Mouse (Mus musculus): Measurements from ENCODE around the gene Ptger2. TPM values are rescaled to one million over a fixed set of nuclear protein-coding genes. Genes with fewer than 3 reads are reported as not detected.
"Not testable (repeated sequence)": the region's sequence is repeated elsewhere in the genome, so short reads cannot be mapped to it uniquely, and the experiment has no call there.

The Ptger2 gene
- under 1 TPM in 2 of 4 experiments, not detected in 2; 0.07 to 0.19 TPM for total RNA-seq (2022)

DNA sequence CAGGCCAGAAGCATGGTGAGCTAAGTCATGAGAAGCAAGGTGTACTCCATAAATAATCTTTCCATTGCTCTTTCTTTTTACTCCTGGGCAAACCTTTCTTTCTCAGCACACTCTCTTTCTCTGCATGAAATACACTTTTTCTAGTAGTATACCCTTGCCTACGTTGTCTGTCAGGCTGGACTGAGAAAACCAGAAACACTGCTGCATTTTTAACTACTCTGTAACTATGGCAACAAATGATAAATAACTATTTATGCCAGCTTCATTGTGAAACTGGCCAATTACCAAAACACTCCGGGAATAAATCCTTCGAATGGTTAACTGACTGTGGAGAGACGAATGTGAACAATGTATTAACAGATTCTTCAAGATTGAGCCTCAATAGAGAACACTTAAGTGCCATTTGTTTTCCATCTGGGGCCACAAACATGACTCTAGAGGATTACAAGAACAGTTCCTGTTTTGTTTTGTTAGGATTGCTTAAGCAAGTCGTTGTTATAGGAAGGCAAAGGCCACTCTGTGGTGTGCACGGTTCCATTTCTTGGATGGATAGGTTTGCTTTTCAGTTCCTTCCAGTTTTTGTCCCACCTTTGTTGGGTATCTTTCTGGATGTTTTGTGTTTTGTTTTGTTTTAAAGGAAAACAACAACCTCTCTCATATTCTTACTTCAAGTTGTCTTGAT, at the start of gene Ptger2:
Gene Ptger2, plus strand, starts transcription at position 522 of the 682 bp plus-strand sequence.
- DNase-seq (ENCODE audit: low spot score in 2 of 2) = not testable (repeated sequence)

DNA sequence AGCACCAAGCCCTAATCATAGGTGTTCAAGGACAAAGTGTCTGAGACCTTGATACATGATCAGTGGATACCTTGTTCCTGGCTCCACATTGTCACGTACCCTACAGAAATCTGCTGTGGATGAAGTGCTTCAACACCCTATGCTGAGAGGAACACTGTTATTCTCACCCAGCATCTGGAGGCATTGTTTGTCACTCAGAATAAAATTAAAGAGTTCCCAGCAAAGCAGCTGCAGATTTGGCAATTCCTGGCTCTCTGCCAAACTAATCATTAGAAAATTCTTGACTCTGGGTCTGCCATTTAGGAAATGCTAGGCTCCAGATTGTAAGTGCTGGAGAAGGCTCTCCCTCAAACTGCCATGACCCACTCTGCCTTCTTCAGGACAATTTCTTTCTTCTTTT, 27.2 kb upstream of the Ptger2 start:
- DNase-seq (ENCODE audit: low spot score in 2 of 2) = no peak

DNA sequence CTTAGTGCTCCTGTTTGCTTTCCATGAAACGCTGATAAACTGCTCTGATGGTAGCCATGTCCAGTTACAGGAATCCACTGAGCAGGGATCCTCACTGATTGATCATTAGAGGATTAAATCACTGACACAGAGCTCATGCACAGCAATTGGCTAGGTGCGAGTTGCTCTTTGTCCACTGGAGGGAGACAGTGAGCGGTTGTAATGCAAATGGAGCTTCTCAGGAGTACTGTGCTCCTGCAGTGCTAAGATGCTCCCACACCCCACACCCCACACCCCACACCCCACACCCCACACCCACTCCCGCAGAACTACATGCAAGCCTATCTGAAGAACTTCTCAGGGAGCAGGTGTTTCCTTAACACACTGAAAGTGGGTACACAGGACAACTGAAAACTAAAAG, 10.7 kb upstream of the Ptger2 start:
- peak; percentile 5 to 20 for DNase-seq (ENCODE audit: low spot score in 2 of 2)

DNA sequence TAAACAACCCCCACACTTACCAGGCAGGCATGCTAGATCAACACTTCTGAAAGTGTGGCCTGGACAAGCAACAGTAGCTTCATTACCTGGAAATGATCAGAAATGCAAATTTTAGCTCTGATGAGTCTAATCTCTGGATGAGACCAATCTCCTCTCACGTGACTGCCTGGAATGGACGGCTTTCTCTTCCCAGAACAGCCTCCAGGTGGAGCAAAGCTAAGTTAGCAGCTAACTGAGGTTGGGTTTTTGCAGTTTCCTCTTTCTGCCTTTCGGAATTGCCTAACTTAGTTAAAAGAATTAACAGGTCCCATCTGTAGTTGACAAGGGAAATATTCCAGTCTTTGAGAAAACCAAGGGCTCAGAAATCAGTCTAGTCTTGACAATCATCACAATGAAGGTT, 8.1 kb upstream of the Ptger2 start:
- no peak for DNase-seq (ENCODE audit: low spot score in 2 of 2)

DNA sequence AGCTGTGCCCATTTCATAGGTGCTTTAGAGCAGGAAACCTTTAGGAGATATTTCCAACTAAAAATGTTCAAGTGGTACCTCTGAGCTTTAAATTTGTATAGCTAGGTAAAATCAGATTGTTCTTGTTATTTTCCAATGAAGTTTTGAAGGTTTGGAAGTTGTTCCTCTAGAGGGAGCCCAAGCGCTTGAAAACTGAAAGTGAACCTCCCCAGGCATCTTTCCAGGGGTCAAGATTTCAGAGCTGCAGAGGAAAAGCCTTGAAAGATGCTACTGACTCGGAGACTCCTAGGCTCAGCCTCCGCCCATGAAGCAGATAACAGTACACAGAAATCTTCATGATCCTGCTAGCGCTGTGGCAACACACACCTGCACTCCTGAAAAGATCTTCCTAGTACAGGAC, 6.5 kb upstream of the Ptger2 start:
- no peak for DNase-seq (ENCODE audit: low spot score in 2 of 2)

DNA sequence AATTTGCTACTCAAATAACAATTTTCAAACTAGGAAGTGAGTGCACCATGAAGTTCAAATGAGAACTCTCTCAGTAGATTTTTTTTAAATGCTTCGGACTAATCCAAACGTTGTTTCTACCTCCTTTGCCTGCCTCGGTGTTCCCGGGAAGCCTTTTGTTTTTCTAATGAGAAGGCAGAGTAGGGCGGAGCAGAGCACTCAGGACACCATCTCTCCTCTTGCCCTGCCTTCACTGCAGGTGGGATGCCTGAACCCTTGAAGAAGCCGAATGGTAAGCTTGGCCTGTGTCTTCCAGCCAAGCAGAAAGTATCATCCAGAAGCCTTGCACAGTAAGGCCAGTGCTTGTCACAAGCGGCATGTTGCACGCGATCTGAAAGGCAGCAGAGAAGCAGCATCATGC, 3.9 kb upstream of the Ptger2 start:
- no peak for DNase-seq (ENCODE audit: low spot score in 2 of 2)

DNA sequence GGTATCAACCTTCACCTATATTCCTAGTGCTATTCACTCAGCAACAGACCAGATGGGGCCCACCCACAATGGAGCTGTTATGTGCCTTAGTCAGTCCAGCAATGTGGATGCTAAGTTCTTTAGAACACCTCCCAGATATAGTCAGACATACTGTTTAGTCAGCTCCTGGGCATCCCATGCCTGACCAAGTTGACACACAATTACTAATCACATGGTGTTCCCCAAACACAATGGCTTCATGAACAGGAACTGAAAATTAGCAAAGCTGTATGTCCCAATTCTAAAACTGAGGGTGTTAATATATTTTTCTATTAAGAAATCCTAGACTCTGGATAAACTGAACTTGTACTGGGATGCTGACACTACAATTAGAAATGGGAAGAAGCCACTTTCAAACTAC, 1.7 kb upstream of the Ptger2 start:
- no peak for DNase-seq (ENCODE audit: low spot score in 2 of 2)

DNA sequence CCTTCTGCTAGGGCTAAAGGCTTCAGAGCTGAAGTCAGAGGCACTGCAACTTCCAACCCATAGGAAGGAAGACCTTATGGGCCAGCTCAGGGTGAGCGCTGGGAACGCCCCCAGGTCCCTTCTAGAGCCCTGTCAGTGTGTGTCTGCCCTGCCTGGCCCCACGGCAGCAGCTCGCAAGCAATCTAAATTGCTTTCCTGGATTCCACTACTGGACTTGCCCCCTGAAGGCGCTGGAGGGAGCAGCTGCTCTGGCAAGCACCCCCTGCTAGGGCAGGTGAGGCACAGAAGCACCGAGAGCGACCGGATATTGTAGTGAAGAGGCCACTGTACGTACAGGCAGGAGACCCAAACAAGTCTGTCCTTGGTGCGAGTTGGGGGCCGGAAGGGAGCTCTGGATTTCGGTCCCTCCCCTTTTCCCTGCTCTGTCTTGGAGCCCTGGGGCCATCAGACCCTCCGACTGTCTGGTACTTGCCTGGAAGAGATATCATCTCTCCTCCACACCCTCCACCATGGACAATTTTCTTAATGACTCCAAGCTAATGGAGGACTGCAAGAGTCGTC, 541 bp downstream of the Ptger2 start:
- no peak for DNase-seq (ENCODE audit: low spot score in 2 of 2)

DNA sequence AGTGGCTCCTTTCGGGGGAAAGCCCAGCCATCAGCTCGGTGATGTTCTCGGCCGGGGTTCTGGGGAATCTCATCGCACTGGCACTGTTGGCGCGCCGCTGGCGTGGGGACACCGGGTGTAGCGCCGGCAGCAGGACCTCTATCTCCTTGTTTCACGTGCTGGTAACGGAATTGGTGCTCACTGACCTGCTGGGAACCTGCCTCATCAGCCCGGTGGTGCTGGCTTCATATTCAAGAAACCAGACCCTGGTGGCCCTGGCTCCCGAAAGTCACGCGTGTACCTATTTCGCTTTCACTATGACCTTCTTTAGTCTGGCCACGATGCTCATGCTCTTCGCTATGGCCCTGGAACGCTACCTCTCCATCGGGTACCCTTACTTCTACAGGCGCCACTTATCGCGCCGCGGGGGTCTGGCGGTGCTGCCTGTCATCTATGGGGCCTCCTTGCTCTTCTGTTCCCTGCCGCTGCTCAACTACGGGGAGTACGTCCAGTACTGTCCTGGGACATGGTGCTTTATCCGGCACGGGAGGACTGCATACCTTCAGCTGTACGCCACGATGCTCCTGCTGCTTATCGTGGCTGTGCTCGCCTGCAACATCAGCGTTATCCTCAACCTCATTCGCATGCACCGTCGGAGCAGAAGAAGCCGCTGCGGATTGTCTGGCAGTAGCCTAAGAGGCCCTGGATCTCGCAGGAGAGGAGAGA, 1.2 kb downstream of the Ptger2 start:
- no peak for DNase-seq (ENCODE audit: low spot score in 2 of 2)

DNA sequence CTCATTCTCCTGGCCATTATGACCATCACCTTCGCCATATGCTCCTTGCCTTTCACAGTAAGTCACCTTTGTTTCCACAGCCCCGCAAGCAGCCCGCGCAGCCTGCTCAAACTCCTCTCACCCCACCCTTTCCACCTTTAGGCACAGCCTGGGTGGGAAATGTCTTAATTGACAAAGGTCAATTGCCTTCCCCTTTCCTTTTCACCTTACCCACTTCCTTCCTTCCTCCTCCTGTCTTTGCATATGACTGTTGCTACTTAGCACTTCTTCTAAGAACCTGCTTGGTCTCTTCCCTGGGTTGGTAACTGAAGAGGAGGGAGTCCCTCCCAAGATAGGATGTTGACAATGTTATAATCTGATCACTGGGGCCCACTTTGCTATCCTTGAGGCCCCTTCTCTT, 1.8 kb downstream of the Ptger2 start:
- no peak for DNase-seq (ENCODE audit: low spot score in 2 of 2)

DNA sequence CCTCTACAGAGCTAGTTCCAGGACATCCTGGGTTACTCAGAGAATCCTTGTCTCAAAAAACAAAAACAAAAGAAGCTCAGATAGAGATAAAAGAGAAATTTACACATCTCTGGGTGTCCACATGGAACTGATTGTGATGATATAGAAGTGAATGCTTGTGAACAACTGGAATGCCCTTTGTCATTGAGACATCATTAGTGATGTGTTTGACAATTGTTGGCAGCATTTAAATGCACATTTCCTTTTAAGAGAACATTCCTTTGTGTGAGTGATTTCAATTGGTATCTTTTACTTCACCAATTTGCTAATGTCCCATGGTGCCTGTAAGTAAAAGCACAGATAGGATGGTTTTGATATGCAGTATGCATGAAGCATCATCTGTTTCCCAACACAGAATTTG, 6.3 kb downstream of the Ptger2 start:
- DNase-seq (ENCODE audit: low spot score in 2 of 2) = no peak

DNA sequence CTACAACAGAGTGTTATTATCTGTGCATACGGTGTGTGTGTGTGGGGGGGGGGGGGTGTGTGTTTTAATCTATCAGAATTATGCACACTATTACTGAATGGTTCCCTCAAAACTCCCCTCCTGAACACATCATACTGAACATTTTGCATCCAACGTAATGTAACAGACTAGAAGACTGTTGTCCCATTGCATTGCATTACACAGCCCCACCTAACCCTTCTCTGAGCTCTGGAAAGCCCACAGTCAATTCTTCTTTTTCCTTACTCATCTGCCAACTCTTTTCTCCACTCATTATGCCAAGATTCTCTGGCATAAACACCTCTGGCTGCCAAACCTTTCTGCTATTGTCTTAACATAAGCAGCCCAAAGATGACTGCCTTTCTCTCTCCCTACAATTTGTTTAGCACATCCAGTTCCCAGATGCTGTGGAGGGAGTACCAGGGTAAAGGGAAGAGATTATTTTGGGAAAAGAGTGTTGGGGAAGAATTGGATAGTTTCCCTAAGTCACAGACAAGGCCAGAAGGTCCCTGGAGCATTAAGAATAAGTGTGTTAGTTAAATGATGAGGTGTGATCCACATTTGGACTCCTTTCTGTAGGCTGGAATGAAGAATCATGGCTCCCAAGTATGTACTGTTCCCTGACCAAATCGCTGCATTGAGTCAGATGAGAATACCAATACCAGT, 12.2 kb downstream of the Ptger2 start:
- no peak for DNase-seq (ENCODE audit: low spot score in 2 of 2)

DNA sequence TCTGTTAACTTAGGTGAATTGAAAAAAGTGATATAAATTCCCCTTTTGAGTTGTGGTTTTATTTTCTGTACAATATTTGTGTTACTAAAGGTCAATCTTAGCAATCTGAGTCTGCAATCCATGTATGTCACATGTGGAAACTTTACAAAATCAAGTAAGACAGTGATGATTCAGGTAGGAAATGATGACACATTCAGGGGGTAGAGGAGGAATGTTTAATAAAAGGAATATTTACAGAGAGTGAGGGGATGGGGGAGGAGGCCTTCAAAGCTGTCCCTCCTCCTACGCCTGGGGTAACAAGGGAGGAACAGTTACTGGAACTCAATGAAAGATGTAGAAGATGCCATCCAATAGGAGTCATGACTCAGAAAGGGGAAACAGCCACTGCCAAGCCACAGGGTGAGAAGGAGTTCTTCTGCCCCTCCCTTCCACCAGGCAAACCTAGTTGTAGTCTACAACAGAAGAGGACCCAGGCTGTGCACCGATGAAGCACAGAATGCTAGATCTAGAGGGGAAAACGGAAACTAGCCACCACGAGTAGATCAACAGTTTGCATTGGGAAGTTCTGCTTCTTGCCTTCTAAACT, 17.8 kb downstream of the Ptger2 start:
- no peak for DNase-seq (ENCODE audit: low spot score in 2 of 2)

DNA sequence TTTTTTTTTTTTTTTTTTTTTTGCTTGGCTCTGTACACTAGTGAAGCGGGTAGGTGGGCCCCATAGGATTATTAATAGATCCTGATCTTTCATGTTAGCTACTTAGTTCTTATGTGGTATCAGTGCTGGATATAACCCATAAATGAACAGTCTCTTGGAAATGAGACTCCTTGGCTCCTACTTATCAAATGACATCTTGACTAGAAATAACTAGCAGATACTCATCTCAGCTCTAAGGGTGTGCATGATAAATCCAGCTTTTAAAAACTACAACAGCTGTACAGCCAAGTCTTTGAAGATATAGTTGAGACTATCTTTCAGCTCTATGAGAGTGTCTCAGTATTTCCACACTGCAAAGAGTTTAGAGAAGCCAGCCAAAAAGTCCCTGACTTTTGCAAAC, 21.2 kb downstream of the Ptger2 start:
- no peak for DNase-seq (ENCODE audit: low spot score in 2 of 2)

DNA sequence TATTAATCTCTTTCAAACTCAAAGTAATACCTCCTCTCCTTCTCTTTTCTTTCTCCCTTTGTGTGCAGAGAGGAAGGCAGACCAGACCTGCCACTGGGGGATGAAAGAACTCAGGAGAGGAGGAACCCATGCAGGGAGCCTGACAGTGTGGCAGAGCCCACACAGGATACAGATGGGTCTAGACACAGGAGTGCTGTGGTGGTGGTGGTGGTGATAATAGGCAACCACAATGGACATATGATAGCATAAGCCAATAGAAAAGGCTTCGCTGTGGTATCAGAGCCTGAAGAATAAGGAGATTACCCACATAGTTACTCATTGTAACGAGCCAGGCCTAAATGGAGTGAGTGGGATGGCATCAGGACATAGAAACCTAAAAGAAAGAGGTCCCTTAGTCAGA, 23.3 kb downstream of the Ptger2 start:
- no peak for DNase-seq (ENCODE audit: low spot score in 2 of 2)

DNA sequence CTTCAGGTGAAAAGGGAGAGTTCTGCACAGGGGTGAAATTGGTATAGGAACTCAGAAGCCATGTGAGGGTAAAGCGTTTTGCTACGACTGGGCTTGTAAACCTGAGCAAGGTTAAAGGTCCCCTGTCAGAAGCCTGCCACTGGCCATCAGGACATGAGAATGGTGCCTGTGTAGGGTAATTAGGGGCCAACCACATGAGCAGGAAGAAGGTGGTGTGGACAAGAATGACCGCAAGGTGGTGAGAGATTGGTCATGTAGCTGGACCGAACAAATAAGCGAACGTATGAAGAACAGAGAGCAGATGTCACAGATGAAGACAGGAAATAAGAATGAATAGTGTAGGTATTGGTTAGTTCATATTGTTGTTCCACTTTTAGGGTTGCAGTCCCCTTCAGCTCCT, 23.7 kb downstream of the Ptger2 start:
- no peak for DNase-seq (ENCODE audit: low spot score in 2 of 2)

DNA sequence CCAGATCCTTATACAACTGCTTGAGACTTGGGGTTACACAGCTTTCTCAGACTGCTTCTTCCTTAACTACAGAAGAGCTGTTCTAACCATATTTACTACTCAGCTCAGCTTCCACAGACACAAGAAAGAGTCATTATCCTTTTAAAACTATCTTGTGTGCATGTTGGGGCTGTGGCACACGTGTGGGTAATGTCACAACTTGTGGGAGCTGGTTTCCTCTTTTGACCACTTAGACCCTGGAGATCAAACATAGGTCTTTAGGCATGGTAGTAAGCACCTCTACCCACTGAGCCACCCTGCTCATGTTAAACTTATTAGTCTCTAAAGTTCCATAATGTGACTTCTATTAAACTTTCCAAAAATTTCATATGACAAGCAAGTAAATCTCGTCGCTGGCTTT, 33.6 kb downstream of the Ptger2 start:
- no peak for DNase-seq (ENCODE audit: low spot score in 2 of 2)

DNA sequence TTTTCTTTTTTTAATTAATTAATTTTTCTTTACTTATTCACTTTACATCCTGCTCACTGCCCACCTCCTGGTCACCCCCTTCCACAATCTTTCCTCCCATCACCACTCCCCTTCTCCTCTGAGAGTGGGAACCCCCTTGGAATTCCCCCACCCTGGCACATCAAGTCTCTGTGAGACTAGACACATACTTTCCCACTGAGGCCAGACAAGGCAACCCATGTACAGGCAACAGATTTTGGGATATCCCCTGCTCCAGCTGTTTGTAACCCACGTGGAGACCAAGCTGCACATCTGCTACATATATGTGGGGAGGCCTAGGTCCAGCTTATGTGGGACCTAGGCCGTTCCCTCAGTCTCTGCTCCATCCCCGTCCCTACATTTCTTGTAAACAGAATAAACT, 46.3 kb downstream of the Ptger2 start:
- DNase-seq (ENCODE audit: low spot score in 2 of 2) = no peak

DNA sequence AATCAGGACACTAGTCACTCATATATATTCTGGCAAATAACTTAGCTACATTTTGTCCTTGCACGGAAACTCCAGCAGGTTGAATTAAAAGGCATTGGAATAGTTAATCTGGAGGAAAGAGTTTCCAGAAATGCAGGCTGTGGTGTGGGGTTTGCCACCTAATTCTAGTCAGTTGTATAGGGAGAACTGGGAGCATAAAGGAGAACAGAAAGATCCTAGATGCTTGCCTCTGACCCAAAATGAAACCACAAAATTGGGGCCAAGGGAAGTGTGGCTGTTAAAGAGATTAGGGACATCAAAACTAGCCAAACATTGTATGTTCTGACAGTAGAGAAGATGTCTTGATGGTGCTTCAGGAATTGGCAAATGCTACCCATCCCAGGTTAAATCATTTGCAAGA, 48.6 kb downstream of the Ptger2 start:
- DNase-seq (ENCODE audit: low spot score in 2 of 2) = no peak

DNA sequence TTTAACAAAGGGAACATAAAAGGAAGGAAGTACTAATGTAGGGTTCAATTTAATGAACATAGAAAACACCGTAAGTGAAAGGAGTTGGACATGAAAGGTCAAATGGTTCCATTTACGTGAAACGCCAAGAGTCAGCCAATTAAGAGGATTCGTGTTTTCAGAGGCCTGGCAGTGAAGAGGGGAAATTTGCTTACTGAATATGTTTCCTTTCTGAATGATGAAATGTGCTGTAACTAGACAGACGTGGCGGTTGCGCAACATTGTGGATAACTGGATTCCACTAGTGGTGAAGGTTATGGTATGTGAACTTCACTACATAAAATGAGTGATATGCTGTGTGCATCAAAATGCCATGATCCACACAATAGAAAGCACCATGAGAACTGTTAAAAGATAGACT, 50.1 kb downstream of the Ptger2 start:
- no peak for DNase-seq (ENCODE audit: low spot score in 2 of 2)

DNA sequence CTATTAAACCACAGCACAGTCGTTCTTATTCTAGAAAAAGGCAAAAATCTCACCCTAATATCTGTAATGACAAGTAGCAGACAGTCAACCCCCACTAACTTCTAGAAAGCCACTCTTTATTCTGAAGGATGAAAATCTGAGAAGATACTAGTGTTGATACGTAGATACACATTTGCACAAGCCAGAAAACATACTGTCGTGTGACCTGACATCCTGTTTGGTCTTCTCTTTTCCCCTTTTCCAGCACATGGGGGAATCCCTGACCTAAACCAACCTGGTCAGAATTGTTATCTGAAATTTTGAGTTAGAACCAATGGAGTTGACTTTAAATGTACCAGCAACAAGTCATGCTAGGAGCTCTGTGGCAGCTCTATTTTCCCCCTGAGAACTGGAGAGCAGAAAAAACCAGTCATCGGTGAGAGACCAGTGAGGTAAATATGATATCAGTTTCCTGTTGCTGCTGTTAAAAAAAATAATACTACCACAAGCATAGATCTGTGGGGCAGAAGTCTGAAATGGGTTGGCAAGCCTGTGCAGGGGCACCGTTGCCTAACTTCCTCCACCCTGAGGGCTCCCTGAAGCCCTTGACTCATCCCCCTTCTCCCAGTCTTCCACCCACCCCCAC, 53.0 kb downstream of the Ptger2 start:
- no peak for DNase-seq (ENCODE audit: low spot score in 2 of 2)

DNA sequence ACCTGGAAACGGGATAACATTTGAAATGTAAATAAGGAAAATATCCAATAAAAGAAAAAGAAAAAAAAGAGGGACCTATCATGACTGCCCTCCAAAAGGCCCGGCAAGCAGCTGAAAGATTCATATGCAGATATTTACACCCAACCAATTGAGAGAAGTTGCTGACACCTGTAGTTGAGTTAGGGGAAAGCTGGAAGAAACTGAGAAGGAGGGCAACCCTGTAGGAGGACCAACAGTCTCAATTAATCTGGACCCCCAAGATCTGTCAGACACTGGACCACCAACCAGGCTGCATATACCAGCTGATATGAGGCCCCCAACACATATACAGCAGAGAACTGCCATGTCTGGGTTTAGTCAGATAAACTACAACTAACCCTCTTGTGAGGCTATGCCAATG, 60.1 kb downstream of the Ptger2 start:
- no peak for DNase-seq (ENCODE audit: low spot score in 2 of 2)

Data from gastrocnemius, adult 8-10 months (tissue).